Mouse (Mus musculus): ENCODE results near the gene Hspbap1.

Hspbap1 gene

DNA sequence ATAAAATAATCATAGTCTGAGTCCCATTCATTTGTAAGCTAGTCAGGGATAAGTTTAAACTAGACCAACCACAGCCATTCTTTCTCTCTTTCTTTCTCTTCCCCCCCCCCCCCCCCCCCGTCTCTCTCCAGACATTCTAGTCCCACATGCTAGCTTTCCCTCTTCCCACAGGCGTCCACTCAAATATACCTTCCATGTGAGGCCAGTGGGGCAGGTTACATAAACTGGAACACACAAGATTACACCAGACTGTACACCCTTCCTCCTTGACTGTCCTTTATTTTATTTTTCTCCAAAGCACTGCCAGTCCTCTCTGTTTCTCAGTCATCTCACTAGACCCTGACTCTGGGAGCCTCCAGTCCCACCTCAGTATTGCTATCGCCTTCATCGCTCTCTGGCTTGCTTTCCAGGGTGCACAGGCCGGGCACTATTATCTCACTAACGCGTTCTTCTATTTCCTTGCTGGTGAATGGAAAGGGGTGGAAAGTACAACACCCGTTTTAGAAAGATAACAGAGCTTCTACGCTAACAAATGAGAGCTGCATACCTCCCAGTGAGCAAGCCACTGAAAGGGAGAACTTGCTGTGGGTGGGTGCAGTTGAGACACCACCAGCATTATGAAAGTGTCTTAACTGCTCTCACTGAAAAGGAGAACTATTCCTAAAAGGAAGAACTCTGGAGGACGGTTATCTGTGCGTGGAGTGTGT, 6.4 kb upstream of the Hspbap1 start:
- no peak for DNase-seq (ENCODE audit: low spot score in 2 of 2)

DNA sequence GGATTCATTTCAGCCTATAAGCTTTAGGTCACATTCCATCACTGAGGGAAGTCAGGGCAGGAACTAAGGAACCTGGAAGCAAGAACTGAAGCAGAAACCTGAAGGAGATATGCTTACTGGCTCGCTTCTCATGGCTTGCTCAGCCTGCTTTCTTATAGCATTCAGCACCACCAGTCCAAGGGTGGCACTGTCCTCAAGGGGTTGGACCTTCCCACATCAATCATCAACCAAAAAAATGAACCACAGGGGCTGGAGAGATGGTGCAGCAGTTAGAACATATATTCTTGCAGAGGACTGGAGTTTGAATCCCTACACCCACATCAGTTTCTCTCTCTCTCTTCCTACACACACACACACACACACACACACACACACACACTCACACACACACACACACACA, 5.2 kb upstream of the Hspbap1 start:
- DNase-seq (ENCODE audit: low spot score in 2 of 2) = no peak

GRCm38 (mm10) chr16:35765449-35765848, 4.7 kb upstream of the Hspbap1 start:
- DNase-seq (ENCODE audit: low spot score in 2 of 2) = no peak

GRCm38 (mm10) chr16:35766366-35766765, 3.8 kb upstream of the Hspbap1 start:
- no peak for DNase-seq (ENCODE audit: low spot score in 2 of 2)

- no peak for DNase-seq (ENCODE audit: low spot score in 2 of 2)
Observed at GRCm38 (mm10) chr16:35768469-35768784, 1.7 kb upstream of the Hspbap1 start.

- DNase-seq (ENCODE audit: low spot score in 2 of 2) = peak; percentile 43 to 73
Observed at GRCm38 (mm10) chr16:35768785-35769642, 1.2 kb upstream of the Hspbap1 start, which contains the start of gene Dirc2. Dirc2 (minus strand) TSS chr16:35769356.

GRCm38 (mm10) chr16:35771141-35771540, 966 bp downstream of the Hspbap1 start:
- DNase-seq (ENCODE audit: low spot score in 2 of 2) = no peak

- DNase-seq (ENCODE audit: low spot score in 2 of 2) = no peak
Observed at GRCm38 (mm10) chr16:35771606-35772005, 1.4 kb downstream of the Hspbap1 start.

DNA sequence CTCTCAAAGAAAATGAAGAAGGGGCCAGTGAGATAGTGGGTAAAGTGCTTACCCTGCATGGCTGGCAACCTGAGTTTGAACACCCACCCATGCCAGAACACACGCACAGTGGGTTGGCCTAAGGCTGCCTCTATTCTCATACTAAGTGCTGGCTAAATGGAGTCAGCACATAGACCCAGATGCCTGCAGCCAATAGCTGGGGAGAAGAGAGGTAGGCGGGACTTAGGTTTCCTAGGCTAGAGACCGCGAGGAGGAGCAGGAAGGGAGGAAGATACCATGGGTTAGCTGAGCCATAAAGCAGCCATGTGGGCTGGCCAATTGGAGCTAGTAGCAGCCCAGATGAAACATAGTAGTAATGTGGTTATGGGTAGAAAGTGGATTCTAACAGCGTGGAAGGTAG, 2.4 kb downstream of the Hspbap1 start:
- DNase-seq (ENCODE audit: low spot score in 2 of 2) = no peak

- DNase-seq (ENCODE audit: low spot score in 2 of 2) = no peak
Observed at GRCm38 (mm10) chr16:35775835-35776234, 5.7 kb downstream of the Hspbap1 start.

- DNase-seq (ENCODE audit: low spot score in 2 of 2) = no peak
Observed at GRCm38 (mm10) chr16:35776737-35777136, 6.6 kb downstream of the Hspbap1 start.

DNA sequence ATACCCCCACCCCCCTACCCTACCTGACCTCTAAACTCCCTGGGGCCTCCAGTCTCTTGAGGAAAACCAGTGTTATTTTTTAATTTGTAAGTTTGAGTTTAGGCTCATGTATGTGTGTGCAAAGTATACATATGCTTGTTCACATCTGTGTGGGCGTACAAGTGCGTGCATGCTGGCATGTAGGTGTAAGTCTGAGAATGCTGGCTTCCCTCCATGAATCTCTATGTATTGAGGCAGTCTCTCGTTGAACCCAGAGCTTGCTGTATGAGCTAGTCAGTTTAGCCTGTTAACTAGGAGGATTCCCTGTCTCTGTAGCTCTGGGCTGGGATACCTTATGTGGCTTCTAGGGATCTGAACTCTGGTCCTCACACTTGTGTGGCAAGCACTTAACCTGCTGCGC, 7.6 kb downstream of the Hspbap1 start:
- no peak for DNase-seq (ENCODE audit: low spot score in 2 of 2)

GRCm38 (mm10) chr16:35779681-35780080, 9.5 kb downstream of the Hspbap1 start:
- DNase-seq (ENCODE audit: low spot score in 2 of 2) = no peak

DNA sequence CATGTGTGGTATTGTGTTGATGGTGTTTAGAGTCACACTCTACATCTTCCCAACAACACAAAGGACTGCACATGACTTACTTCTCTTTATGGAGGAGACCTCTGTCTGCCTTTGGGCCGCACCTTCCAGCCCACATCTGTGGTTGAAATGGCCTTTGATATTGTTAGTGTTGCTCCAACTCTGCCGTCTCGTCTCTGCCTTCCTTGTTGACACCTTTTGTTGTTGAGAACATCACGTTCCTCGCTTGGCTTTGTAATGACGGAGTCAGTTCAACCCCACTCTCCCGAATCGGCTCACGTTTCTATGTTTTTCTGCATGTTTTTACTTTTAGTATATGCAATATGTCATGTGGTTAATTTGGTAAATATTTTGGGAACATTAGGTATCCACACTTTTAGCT, 10.9 kb downstream of the Hspbap1 start:
- DNase-seq (ENCODE audit: low spot score in 2 of 2) = no peak

DNA sequence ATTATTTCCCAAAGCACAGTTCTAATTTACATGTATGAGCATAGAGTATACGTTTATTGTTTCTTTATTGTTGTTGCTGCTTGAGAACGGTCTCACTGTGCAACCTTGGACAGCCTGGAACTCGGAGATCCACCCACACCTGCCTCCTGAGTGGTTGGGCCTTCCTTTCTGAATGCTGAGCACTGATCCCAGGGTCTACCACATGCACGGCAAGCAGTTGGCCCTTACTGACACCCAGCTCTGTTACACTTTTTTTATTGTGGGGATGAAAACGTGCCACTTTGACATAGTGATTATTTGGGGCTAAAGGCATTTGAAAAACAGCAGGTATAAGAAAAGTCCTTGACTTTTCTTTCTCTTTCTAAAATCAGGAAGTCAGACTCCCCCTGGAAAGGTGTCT, 11.5 kb downstream of the Hspbap1 start:
- DNase-seq (ENCODE audit: low spot score in 2 of 2) = no peak

- DNase-seq (ENCODE audit: low spot score in 2 of 2) = no peak
Observed at GRCm38 (mm10) chr16:35782451-35783206, 12.5 kb downstream of the Hspbap1 start.

GRCm38 (mm10) chr16:35783207-35783573, 13.0 kb downstream of the Hspbap1 start:
- no peak for DNase-seq (ENCODE audit: low spot score in 2 of 2)

DNA sequence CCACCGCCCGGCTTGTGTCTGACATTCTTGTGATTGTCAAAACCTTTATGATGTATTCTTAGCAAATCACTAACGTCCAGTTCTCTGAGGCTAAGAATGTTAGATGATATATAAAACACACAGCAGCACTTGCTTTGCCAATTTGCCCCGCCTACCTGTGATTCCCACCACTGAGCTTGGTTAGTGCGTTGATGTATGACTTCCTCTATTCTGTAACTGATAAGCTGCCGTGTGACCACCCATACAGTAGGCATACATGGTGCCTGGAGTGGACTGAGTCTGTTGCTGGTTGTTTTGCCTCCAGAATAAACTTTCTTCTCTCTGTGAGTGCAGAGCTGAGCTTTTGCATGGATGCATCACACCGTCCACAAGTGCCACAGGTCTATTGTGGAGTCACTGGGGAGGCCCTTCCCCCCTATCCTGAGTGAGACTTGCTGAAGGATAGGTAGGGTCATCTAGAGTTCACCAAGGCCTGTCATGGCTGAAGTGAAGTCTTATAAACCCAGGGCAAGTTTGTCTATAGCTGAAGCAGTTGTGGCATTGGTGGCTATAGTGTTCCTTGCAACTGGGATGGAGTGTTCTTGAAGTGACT, 14.1 kb downstream of the Hspbap1 start:
- DNase-seq (ENCODE audit: low spot score in 2 of 2) = no peak

DNA sequence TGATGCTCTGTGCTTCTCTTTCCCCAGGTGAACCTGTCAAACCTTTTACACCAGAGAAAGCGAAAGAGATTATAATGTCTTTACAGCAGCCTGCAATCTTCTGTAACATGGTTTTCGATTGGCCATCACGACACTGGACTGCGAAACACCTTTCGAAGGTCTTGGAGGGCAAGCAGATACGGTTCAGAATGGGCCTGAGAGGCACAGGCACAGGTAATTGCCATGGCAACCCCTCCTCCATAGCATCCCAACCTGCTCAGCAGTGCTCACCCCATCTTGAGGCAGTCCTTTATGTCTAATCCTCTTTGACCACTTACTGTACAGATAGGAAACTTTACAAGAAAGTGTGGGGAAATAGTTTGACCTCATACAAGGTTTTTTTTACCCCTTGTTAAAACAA, 17.0 kb downstream of the Hspbap1 start:
- DNase-seq (ENCODE audit: low spot score in 2 of 2) = no peak

- DNase-seq (ENCODE audit: low spot score in 2 of 2) = no peak
Observed at GRCm38 (mm10) chr16:35787568-35788189, 17.5 kb downstream of the Hspbap1 start.

DNA sequence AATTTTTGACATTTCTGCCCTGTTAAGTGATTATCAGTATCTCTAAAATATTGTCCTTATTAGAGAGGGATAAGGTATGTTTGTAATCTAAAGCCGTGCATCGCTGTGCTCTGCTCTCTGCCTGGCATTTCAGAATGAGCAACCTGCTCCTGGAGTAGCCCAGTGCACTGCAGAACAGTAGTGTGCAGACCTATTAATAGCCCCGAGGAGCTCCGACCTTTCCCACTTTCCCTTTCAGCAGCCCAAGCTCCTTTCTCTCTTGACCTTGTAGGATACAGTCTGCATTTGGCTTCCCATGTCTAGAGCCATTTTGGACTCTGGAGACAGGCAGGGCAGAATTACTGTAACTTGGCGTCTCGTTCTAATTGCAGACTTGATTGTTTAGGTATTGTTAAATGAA, 18.2 kb downstream of the Hspbap1 start:
- DNase-seq (ENCODE audit: low spot score in 2 of 2) = no peak

Measured in frontal cortex, postnatal 10 days (tissue).